Mouse (Mus musculus): ENCODE measurements around the gene Rora. TPM values are rescaled to one million over a fixed set of nuclear protein-coding genes. Genes with fewer than 3 reads are reported as not detected.
A peak's percentile ranks its signal among the peaks of the same experiment; 100 is the strongest.

Rora gene
- total RNA-seq, 2 experiments from 2014 or later, result 58.8 to 76.8 TPM

DNA sequence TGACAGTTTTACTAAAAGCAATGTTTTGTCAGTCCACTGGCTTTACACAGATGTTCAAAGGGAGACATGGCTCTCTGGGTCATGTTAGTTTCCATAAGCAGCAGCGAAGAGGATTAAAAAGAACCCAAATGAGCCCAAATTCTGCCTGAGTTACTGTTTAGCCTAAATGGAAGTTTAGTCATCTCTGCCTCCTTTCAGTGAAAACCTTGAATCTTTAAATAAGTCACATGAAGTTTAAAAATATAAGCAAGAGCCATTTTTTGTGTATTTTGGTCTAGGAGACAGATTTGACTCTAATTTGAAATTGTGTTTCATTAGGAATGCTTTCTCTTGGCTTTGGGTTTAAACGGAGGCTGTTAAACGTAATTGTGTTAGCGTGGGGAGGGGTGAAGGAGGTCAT is 79.3 kb downstream of the Rora start:
- intact Hi-C loops (cut with DNase I), result no loop called here
- no peak for DNase-seq

DNA sequence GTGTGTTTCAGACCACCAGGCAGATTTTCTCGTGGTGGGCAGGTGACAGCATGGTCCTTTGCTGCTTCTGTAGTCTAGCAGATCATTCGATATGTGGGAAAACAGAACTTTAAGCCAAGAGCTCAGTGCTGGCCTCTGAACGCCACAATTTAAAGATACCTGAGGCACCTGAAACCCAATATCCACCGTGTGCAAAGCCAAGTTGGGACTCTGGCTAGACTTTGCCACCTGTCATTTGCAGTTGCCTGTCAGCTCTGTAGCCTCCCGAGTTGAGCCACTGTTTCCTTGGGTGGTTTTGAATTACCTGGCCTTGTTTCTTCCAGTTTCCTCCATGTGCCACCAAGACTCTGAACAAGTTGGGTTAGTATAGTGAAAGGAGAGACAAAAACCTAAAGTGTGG is 82.3 kb downstream of the Rora start:
- peak in 1 of 2 experiments; percentile 23 for DNase-seq
- intact Hi-C loops (cut with DNase I), result no loop called here

DNA sequence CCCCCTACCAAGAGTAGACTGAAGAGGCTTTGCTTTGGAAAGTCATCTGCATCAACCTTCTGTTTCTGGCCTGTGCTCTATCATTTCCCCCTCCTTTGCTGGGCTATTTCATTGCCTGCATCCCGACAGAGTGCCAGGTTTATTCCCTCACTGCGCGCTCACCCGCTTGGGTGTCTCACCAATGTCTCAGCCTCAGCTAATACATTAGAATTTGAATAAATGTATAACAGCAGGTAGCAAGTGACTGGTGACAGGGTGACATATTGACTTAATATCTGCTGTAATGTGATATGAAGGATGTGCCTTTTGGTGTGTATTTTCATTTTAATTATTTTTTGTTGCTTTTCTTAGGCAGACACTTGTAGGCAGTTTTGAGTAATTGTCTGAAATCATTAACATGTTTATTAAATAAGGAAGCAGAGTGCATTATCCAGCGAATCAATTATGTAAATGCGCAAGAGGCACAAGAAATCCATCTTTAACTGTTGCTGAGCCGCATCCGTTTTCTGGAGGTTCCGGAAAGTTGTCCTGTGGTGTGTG is 83.7 kb downstream of the Rora start:
- no peak for DNase-seq
- intact Hi-C loops (cut with DNase I), result no loop called here

DNA sequence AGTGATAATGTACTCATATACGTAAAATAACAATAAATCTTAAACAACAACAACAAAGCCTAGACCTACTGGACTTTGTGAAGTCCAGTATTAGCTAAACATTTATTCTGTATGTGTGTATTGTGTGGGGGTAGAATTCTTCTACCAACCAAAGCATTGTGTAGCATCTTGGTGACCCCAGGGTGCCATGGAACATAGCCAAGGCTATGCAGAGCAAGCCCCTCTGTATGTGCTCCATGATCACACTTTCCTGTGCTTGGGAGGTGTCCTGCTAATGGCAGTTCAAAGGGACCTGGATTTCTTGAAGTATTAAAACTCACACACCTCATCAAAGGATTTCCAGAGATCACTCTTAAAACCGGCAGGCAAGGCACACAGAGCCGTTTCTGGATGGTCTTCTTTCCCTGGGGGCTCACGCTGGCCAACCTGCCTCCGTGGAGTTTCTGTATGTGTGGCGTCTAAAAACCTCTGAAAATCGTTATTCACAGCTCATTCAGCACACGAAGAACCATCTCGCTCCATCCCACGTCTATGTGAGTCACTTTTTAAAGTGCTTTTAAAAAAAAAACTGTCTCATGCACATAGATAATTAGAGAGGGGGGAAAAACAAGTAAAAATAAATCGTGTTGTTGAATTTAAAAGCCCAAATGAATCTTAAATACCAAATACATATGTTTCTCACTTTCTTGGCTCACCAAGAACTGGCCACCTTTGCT is 92.5 kb downstream of the Rora start:
- DNase-seq, result no peak
- intact Hi-C loops (cut with DNase I), result no loop called here

DNA sequence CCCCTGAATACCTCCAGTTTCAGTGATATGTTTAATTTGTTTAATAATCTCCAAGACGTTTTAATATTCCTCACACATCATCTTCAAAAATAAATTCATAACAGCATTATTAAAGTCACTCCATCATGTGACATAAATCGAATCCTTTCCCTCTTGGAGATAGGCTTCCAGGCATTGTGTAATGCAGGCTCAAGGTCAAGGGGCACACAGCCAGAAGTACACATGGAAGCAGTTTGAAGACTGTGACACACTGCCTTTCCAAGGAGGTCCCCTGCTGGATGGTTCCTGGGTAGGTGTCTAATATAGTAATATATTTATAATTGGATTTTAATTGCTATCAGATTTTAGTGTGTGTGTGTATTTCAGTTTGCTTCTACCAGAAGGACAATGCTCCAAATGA is 103.4 kb downstream of the Rora start:
- intact Hi-C loops (cut with DNase I), result loop anchor here (2.0 kb wide), 1 partner anchor 102 kb away; no protein-coding TSS in a partner anchor
- DNase-seq, result peak; percentile 55 to 71

DNA sequence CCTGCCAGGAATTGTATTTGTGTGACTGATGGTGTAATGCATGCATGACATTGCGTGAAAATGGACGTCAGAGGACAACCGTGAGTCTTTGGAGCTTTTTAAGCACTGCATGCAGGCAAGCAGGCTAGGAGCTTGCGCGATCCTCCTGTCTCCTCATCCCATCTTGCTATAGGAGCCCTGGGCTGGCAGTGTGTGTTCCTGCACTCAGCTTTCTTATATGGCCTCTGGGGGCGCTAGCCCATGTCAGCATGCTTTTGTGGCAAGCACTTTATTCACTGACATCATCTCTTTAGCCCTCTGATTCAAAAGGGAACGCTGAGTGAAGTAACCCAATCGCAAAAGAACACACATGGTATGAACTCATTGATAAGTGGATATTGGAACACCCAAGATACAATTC is 105.7 kb downstream of the Rora start:
- DNase-seq, result no peak
- intact Hi-C loops (cut with DNase I), result no loop called here

DNA sequence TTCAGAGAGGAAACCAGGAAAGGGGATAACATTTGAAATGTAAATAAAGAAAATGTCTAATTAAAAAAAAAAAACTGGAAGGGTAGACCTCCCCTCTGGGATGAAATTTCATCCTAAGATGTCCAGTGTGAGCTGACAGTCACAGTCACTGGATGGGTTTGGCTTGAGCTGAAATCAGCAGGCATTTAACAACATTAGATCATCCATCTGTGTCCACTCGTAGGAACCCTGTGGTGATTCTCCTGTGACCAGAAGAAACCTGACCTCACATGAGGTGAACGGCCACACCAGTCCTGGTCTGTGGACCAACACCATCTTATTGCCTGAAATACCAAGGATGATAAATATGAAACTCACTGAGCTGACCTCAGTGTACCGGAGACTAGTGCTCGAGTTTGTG is 106.7 kb downstream of the Rora start:
- intact Hi-C loops (cut with DNase I), result no loop called here
- DNase-seq, result no peak

DNA sequence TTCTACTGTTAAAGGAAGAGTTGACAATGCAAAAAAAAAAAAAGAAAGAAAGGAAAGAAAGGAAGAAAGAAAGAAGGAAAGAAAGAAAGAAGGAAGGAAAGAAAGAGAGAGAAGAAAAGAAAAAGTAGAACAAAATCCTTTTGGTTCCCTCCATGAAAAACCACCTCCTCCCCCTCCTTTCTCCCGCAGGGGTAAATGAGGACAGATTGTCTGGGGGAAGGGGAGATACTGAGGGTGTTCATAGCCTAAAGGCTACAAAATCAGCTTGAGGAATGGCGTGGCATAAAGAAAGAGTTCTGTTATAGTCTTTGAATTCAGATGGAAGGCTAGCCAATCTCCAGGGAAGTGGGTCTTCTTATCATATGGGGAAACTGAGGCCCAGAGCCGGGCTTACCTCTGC is 107.3 kb downstream of the Rora start:
- intact Hi-C loops (cut with DNase I), result no loop called here
- no peak for DNase-seq

DNA sequence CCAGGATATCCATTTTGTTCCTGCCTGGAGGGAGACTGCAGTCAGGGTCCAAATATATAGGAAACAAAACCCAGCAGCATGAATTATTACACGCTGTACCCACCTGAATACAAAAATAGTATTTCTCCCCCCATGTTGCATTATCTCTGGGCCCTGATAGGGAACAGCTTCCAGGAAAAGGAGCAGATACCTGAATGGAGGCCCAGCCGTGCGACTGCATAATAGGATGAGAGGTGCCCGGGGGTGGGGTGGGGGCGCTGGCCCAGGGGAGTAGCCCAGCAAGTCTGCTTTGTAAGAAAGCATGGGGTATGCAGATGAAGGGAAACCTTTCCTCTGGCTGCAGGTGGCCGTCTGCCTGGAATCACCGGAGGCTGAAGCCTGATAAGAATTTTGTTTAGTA is 108.1 kb downstream of the Rora start:
- no peak for DNase-seq
- intact Hi-C loops (cut with DNase I), result no loop called here

DNA sequence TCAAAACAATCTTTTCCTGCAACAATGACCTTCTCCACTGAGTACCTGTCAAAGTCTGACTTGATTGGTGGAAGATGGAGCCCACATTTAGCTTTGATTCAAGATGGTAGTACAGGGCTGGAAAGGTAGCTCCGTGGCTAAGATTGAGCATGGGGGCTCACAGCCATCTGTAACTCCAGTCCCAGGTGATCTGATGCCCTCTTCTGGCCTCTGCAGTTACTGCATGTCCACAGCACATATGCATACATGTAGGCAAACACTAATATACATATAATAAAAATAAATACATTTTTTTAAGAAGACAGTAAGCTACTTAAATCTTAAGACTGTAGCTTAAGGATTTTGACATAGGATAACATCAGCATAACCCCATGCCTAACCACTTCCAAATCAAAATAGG is 112.0 kb downstream of the Rora start:
- no peak for DNase-seq
- intact Hi-C loops (cut with DNase I), result no loop called here

DNA sequence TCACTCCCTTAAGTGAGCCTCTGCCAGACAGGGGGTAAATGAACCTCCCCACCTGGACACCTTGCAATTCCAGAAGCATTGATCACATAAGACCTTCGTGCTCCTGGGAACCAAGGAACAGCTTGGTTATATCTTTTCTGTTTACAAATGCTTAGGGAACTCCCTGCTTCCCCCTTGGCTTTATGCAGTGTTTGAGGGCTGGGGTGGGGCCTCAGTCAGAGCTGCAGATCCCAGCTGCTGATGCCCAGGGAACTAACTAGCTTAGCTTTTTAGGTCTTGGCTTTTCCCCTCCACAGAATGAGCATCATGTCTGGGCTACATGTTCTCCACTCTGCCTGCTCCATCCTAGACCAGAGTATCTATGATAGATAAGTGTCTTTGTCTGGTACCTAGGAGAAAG is 116.1 kb downstream of the Rora start:
- intact Hi-C loops (cut with DNase I), result no loop called here
- DNase-seq, result no peak

DNA sequence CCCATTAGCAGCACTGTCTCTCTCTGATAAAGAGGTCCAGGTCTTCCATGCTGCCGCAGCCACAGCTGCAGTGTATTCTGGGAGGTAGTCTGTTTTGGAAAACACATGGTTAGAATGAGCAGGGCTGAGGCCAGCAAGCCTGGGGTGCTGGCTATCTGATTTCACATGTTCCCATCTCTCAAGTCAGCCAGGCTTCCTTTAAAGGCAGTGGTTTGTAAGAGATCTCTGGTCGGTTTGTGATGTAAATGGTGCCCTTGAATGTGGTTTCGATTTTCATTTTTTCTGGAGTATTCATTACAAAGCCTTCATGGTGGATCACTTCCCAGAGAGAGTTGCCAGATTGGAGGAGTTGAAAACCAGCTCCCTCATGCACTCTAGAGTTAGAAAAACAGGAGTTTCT is 117.8 kb downstream of the Rora start:
- DNase-seq, result no peak
- intact Hi-C loops (cut with DNase I), result no loop called here

DNA sequence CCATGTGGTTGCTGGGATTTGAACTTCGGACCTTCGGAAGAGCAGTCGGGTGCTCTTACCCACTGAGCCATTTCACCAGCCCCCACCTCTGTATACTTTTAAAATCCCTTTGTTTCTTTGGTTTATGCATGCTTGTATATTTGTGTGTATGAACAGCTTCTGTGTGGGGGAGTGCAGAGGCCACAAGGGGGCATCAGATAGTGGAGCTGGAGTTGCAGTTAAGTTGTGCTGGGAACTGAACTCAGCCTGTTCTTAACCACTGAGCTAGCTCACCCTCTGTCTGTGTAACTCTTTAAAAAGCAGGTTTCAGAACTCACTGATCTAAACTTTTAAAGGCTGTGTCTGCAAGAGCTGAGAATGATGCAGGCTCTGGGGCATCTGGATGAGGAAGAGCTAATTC is 120.2 kb downstream of the Rora start:
- intact Hi-C loops (cut with DNase I), result no loop called here
- no peak for DNase-seq

DNA sequence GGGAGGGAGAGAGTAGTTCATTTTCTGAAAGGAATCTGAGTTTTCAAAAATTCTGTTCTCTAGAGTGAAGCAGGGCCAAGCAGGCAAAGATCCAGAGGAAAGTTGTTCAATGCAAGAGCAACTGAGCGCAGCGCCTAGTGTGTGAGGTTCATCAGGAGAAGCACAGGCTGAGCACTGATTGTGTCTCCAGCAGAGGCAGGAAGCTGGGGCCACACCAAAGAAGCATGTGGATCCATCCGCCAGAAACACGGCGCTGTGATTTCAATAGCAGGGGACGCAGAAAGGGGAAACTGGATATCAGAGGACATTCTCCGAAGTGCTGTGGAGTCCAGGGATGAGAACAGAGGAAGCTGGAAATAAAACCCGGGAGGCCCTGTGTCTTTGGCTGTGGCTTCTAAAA is 128.4 kb downstream of the Rora start:
- intact Hi-C loops (cut with DNase I), result no loop called here
- DNase-seq, result peak; percentile 19 to 26

DNA sequence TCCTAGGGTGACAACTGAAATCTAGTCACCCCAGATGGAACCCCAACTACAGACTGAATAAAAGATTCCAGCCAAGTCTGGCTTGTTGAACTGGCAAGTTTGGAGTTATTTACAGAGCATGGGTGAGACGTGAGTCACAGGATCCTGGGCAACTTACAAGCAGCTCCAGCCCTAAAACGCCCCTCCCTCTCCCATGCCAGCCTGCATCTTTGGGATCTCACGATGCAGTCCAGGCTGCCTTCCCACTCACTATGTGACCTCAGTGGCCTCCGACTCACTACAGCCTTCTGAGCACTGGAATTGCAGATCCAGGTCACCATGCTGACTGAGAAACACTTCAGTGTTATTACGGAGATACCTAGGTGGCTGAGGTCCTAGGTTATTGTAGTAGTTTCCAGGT is 129.0 kb downstream of the Rora start:
- intact Hi-C loops (cut with DNase I), result no loop called here
- DNase-seq, result no peak

DNA sequence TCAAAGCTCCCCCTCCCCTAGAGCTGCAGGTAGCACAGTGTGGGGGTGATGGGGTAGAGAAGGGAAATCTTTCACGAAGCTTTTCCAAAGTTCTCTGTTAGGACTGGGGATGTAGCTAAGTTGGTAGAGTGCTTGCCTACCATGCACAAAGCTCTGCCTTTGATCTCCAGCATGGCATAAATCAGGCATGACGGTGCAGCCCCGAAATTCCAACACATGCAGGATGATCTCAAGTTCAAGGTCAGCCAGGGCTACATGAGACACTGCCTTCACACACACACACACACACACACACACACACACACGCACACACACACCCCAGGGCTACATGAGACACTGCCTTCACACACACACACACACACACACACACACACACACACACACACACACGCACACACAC is 129.7 kb downstream of the Rora start:
- intact Hi-C loops (cut with DNase I), result no loop called here
- DNase-seq, result no peak

DNA sequence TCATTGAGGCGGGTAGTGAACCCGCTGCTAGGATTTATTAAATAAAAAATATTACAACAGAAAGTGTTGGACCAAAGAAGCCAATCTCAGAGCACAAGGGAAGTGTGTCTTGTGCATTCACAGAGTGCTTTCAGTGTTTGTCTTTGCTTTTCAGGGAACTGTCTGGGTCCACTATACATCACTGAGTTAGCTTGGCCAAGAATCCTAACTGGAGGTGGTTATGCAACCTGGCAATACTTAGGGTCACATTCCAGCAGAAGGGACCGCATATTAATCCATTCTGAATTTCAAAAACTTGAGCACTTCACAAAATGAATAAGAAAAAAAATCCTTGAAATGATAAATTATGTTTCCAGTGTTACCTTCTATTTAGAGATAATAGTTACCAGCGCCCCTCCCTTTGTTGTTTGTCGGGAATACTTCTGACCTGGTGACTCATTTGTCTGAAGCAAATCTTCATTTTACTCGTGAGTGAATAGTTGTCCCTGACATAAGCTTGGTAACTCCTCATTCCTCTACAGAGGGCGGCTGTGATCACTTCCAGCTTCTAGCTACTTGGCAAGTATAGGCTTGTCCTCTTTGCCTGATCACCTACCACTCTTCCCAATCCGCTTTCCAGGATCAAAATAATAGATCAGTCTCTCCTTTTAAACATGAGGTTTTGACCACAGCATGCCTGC is 133.2 kb downstream of the Rora start:
- intact Hi-C loops (cut with DNase I), result no loop called here
- DNase-seq, result no peak

DNA sequence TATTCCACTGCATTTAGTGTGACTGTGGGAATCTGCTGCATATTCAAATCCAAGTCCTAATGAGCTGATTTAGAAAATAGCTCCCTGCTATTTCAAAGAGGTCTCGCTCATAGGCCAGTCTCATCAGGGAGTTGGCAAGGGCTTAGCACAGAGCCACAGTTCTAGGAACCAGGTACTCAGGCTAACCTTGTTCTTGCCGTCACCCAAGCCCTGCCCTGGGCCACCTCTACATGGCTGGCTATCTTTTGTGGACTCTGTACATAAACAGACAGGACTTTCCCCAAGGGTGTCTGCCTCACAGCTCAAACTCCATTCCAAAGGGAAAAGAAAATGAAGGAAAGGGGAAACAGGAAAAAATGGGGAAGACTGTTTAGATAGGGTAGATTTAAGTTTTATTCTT is 134.1 kb downstream of the Rora start:
- intact Hi-C loops (cut with DNase I), result no loop called here
- no peak for DNase-seq

DNA sequence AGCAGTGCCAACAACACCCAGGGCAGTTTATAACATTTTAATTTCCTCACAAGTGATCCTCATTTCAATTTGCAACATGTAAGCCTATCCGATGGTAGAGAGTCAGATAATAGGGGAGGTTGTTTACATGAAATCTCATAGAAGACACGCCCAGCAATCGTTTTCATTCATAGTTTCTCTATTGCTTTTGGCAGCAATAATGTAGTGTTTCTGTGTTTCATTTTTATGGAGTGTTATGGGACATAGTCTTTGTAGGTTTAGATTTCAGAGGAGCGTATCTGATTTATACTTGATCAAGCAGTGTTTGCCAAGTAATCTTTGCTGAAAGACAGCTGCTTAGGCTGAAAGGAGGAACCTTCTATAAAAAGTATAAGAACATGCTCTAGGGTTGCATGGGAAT is 137.3 kb downstream of the Rora start:
- DNase-seq, result no peak
- intact Hi-C loops (cut with DNase I), result loop anchor here (5.0 kb wide), 1 partner anchor 64 kb away; no protein-coding TSS in a partner anchor

DNA sequence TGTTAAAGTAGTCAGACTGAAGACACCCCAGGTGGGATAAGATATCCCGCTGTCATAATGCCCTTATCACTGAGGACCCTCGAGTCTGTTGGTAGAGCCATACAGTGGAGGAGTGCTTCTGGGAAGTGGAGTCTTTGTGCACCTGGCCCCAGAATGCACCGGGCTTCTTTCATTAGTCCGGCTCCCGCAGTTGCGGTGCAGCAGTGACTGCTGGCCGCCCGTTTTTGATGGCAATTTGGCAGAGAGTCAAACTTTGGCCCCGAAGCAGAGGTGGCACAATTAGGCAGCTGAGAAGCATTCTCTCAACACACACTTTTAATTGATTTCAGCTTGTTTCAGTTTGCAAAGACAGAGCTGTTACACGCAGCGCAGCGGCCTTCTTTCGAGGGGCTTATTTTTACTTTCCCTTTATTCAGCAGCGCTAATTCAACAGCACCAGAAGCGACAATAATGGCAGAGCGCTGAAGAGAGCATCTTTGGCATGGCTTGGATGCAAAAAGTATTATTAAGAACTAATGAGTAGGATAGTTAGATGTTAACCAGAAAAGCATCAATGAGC is 138.5 kb downstream of the Rora start:
- intact Hi-C loops (cut with DNase I), result loop anchor here (5.0 kb wide), 1 partner anchor 65 kb away; no protein-coding TSS in a partner anchor
- DNase-seq, result no peak

DNA sequence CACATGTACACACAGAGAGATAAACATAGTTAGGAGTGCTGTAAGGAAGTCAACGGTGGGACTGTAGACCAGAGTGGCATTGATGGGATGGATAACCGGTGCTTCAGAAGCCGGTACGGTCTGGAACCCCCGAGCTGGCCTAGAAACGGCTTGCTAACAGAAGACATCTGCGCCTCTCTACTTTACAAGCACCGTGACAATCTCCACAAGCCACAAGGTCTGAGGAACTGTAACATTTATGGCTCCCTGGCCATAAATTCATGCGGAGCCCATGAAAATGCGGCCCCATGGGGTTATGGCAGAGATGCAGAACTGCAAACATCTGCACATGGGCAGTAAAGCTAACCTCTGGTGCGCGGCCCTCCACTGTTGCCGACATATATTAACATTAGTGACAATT is 141.7 kb downstream of the Rora start:
- no peak for DNase-seq
- intact Hi-C loops (cut with DNase I), result no loop called here

DNA sequence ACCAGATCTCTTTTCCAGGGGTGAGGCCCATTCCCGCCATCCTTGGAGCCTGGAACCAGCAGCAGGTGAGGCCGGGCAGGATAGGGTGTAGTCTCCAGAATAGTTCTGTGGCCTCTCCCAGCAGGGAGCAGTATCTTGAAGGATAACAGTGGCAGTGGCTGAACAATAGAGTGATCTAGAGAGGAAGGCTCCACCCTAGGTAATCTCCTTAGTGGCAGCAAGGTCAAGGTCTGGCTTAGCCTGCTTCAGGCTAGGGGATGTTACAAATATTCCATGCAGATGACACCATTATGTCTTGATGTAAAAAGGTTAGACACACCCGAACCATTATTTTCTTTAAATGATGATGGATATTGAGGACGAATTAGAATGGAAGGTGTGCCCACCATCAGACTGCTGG is 144.6 kb downstream of the Rora start:
- intact Hi-C loops (cut with DNase I), result no loop called here
- DNase-seq, result no peak
